Mouse (Mus musculus): ENCODE data around the gene C1ql2.

DNA sequence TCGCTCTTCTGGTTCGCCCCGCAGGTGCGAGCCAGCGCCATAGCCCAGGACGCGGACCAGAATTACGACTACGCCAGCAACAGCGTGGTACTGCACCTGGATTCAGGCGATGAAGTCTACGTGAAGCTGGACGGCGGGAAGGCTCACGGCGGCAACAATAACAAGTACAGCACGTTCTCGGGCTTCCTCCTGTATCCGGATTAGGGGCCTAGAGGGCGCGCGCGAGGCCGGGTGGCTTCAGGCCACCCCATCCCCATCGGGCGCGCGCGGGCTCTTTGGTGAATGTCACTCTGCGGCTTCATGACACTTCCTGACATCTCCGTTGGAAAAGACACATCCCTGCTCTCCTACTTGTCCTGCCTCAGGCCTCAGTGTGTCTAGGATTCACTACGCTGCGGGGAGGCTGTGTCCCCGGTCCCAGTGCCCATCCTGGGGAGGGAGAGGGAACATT lies 2.0 kb downstream of the C1ql2 start:
- no peak for TF ChIP-seq POLR2A (IDR thresholded peaks at IDR 0.05; ENCODE audit: borderline replicate concordance, low read depth, low read length)
- no peak for TF ChIP-seq CTCF (IDR thresholded peaks at IDR 0.05; ENCODE audit: low read depth, low read length)

All from bone marrow macrophage, adult 2 months (primary cell).